Mouse (Mus musculus): ENCODE measurements around the gene Gm20773.
"Not testable (repeated sequence)": the region's sequence is repeated elsewhere in the genome, so short reads cannot be mapped to it uniquely, and the experiment has no call there.

Gene Gm20773

DNA sequence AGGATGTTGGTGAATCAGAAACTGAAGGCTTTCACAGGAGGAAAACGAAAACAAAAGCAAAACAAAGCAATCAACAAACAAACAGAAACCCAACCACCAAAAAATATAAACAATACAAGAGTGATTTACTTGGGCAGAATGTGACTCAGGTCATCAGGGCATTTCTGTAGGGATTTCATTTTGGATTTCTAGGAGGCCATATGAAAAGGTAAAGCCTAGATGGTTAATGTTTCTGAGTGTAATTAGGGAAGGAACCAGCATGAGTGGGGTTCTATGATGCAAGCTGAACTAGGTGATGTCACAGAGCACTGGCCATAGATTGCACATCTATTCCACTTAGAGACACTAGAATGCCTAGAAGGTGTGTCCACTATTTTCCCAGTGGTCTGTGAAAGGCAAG lies at the start of gene Gm20773:
Gene Gm20773 (plus strand): TSS at position 301 of the 400 bp plus-strand sequence.
- not testable (repeated sequence) for DNase-seq (ENCODE audit: low spot score)

DNA sequence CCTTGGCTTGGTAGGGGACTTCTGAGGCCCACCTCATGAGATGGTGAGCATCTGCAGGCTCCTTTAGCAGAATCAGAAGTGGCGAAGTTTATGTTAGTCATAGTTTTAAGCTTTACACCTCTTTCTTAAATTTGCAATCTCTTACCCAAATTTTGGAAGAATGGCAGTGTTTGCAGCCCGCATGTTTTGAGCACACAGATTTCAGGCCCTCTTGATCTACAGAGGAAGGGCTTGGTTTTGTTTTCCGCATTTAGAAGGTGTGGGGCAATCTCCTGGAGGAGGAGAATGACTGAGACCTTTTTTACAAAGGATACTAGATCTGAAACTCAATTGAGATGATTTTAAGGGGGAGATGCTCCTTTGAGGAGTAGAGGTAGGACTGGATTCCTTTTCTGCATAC lies 28.3 kb upstream of the Gm20773 start, which contains the start of gene Gm21866:
Gene Gm21866 (minus strand): TSS at position 101 of the 400 bp plus-strand sequence.
- DNase-seq (ENCODE audit: low spot score): not testable (repeated sequence)
